Mouse (Mus musculus): ENCODE results near the gene Fem1a.
A peak's percentile ranks its signal among the peaks of the same experiment; 100 is the strongest.

The Fem1a gene

GRCm38 (mm10) chr17:56281193-56281592 lies 24.6 kb downstream of the Fem1a start:
- DNase-seq: no peak

- no peak for DNase-seq
Measured at GRCm38 (mm10) chr17:56282802-56283201, 26.2 kb downstream of the Fem1a start.

GRCm38 (mm10) chr17:56283316-56283715 lies 26.7 kb downstream of the Fem1a start:
- DNase-seq: no peak

GRCm38 (mm10) chr17:56285995-56286394 lies 29.4 kb downstream of the Fem1a start:
- no peak for DNase-seq

- no peak for DNase-seq
Measured at GRCm38 (mm10) chr17:56287830-56288229, 31.2 kb downstream of the Fem1a start.

- no peak for DNase-seq
Measured at GRCm38 (mm10) chr17:56288866-56289265, 32.3 kb downstream of the Fem1a start.

- no peak for DNase-seq
Measured at GRCm38 (mm10) chr17:56289371-56290331, 33.0 kb downstream of the Fem1a start.

GRCm38 (mm10) chr17:56290388-56291170 lies 34.0 kb downstream of the Fem1a start:
- no peak for DNase-seq

- peak; percentile 68 for DNase-seq
Measured at GRCm38 (mm10) chr17:56291171-56291511, 34.5 kb downstream of the Fem1a start.

GRCm38 (mm10) chr17:56291826-56292475 lies 35.3 kb downstream of the Fem1a start:
- DNase-seq: no peak

GRCm38 (mm10) chr17:56292531-56293222 lies 36.1 kb downstream of the Fem1a start, which contains the start of gene Plin3:
Plin3 (minus strand) TSS chr17:56292873.
- DNase-seq: no peak

GRCm38 (mm10) chr17:56293291-56293690 lies 36.7 kb downstream of the Fem1a start:
- DNase-seq: no peak

GRCm38 (mm10) chr17:56294241-56294640 lies 37.6 kb downstream of the Fem1a start:
- peak; percentile 61 for DNase-seq

GRCm38 (mm10) chr17:56296201-56296600 lies 39.6 kb downstream of the Fem1a start:
- no peak for DNase-seq

- no peak for DNase-seq
Measured at GRCm38 (mm10) chr17:56298238-56298637, 41.6 kb downstream of the Fem1a start.

GRCm38 (mm10) chr17:56300186-56300585 lies 43.6 kb downstream of the Fem1a start, which contains the start of gene Arrdc5:
Arrdc5 (minus strand) TSS chr17:56300286.
- DNase-seq: no peak

GRCm38 (mm10) chr17:56302363-56302996 lies 45.9 kb downstream of the Fem1a start:
- DNase-seq: no peak

GRCm38 (mm10) chr17:56303160-56303846 lies 46.7 kb downstream of the Fem1a start, which contains the start of gene Uhrf1:
Uhrf1 (plus strand) TSS chr17:56303321.
- no peak for DNase-seq

GRCm38 (mm10) chr17:56303847-56304586 lies 47.4 kb downstream of the Fem1a start:
- DNase-seq: peak; percentile 92

GRCm38 (mm10) chr17:56304718-56305117 lies 48.1 kb downstream of the Fem1a start:
- no peak for DNase-seq

GRCm38 (mm10) chr17:56305156-56305555 lies 48.5 kb downstream of the Fem1a start:
- no peak for DNase-seq
